Mouse (Mus musculus) midbrain, embryonic 11.5 days (tissue): ENCODE measurements at regions not wholly inside any gene's neighbourhood (a gene's known extent, or its start where the extent isn't known, plus 50 kb on each side); places are given as distances from the start of the nearest gene placed in this dataset.

ENCODE experiments used
- ATAC-seq: fragments of 200-750 bp; cut with Nextera tagmentation; 2 replicates; pipeline ENCODE4 v1.8.0; 2017; ENCODE audit warnings: moderate TSS enrichment, moderate library complexity; ENCODE audit not compliant: low FRiP score
- DNase-seq: peaks from one replicate; pipeline ENCODE4 v3.0.0; 2015; ENCODE audit warnings: low spot score; ENCODE audit errors: missing footprints
- H3K27ac ChIP-seq: fragments of 300-500 bp; sonication (generic); 2 replicates; pipeline ENCODE4 v1.5.1; 2014; ENCODE audit warnings: low read depth, low read length
- H3K27me3 ChIP-seq: fragments of 300-500 bp; sonication (generic); 2 replicates; pipeline ENCODE4 v1.6.1; 2014; ENCODE audit warnings: mild to moderate bottlenecking, low read length, moderate library complexity, mixed read lengths; ENCODE audit not compliant: control insufficient read depth, insufficient read depth
- H3K36me3 ChIP-seq: fragments of 300-500 bp; sonication (generic); 2 replicates; pipeline ENCODE4 v1.6.1; 2014; ENCODE audit warnings: mild to moderate bottlenecking, low read length, moderate library complexity, mixed read lengths; ENCODE audit not compliant: control insufficient read depth, insufficient read depth
- H3K4me1 ChIP-seq: fragments of 300-500 bp; sonication (generic); 2 replicates; pipeline ENCODE4 v1.6.1; 2014; ENCODE audit warnings: low read length; ENCODE audit not compliant: control insufficient read depth, insufficient read depth
- H3K4me2 ChIP-seq: fragments of 300-500 bp; sonication (generic); 2 replicates; pipeline ENCODE4 v1.6.1; 2014; ENCODE audit warnings: mild to moderate bottlenecking, moderate library complexity
- H3K4me3 ChIP-seq: fragments of 300-500 bp; sonication (generic); 2 replicates; pipeline ENCODE4 v1.5.1; 2014; ENCODE audit warnings: low read depth, low read length
- H3K9ac ChIP-seq: fragments of 300-500 bp; sonication (generic); 2 replicates; pipeline ENCODE4 v1.6.1; 2014; ENCODE audit warnings: low read length
- H3K9me3 ChIP-seq: fragments of 300-500 bp; sonication (generic); 2 replicates; pipeline ENCODE4 v1.6.1; 2016; ENCODE audit warnings: low read length; ENCODE audit not compliant: control insufficient read depth
- WGBS: fragments of 180-500 bp; shearing (Covaris S2); extraction: QIAGEN DNeasy Blood & Tissue Kit; methylation state at CpG from one replicate; pipeline ENCODE4 v1.1.7; 2014; 5-methylcytosine and 5-hydroxymethylcytosine counted together

DNA sequence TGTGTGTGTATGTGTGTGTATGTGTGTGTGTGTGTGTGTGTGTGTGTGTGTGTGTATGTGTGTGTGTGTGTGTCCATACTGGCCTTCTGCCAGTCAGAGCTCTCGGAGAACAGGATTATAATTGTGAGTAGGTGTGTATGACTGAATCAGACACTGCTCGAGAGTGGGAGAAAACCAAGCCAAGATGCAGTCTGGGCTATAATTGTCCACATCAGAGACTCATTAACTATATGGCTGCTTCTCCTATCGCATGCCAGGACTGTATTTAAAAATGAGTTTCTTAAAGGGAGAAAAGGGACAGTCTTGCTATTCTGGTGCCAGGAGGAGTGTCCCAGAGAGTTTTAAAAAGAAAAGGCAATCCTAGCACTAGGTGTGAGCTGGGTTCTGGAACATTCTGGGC, 58.7 kb upstream of the Adpgk start:
- ATAC-seq (no peak), DNase-seq (no peak)
- no peak overlapping the region for H3K4me3 ChIP-seq
- H3K4me2 ChIP-seq = no peak overlapping the region
- H3K4me1 ChIP-seq = no peaks in the 10 kb centered on the region
- no peaks in the 10 kb centered on the region for H3K36me3 ChIP-seq
- no peaks in the 10 kb centered on the region for H3K9me3 ChIP-seq
- H3K9ac ChIP-seq = no peak overlapping the region
- 90% methylated on average over 3 of the region's 3 CpGs for WGBS
- H3K27ac ChIP-seq = no peak overlapping the region
- no peaks in the 10 kb centered on the region for H3K27me3 ChIP-seq

DNA sequence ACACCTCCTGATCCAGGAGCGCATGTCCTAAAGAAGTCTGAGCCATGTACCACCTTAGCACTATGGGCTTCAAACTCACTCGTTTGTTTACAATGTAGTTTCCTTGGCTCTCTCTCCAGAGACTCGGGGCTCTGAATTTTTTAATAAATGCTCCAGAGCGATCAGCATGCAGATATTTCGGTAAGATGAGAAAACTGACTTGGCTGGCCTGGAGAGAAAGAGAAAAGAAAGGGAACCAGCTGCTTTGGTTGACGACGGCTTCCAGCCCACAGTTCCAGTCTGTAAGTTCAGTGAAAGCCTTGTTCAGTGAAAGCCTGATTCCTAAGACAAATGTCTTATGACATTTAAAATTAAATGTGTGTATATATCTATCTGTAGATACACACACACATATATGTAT, 59.4 kb upstream of the Adpgk start:
- Histone ChIP-seq H3K27me3 (no peaks in the 10 kb centered on the region), H3K4me1 (no peaks in the 10 kb centered on the region), H3K36me3 (no peaks in the 10 kb centered on the region), H3K27ac (no peak overlapping the region), H3K4me2 (no peak overlapping the region), H3K4me3 (no peak overlapping the region), H3K9me3 (no peaks in the 10 kb centered on the region), H3K9ac (no peak overlapping the region)
- WGBS = 89% methylated on average over 7 of the region's 7 CpGs
- DNase-seq (no peak), ATAC-seq (no peak)

GRCm38 (mm10) chr9:59231186-59231585, 60.2 kb upstream of the Adpgk start:
- no peak overlapping the region for H3K4me3 ChIP-seq
- ATAC-seq = no peak
- WGBS = 86% methylated on average over 5 of the region's 5 CpGs
- no peaks in the 10 kb centered on the region for H3K36me3 ChIP-seq
- no peaks in the 10 kb centered on the region for H3K27me3 ChIP-seq
- H3K4me2 ChIP-seq = no peak overlapping the region
- DNase-seq = no peak
- H3K4me1 ChIP-seq = no peaks in the 10 kb centered on the region
- no peak overlapping the region for H3K9ac ChIP-seq
- no peak overlapping the region for H3K27ac ChIP-seq
- H3K9me3 ChIP-seq = no peaks in the 10 kb centered on the region

DNA sequence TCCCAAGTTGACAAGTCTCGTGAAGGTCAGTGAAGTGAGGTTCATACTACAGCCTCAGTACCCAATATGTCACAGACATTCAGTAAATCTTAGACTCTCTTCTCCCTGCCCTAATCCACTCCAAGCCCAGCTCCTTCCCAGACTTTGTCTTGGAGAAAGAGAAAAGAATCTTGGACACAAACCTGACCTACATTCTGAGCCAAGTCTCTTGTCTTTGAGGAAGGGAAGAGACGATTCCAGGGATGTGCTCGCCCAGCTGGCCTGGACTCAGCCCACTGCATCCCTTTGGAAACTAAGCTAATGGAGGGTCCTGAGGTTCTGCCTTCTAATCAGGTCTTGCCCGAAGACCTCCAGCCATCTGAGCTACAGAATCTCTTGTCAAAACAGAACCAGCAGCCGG, 61.2 kb upstream of the Adpgk start:
- ATAC-seq (no peak), DNase-seq (no peak)
- Histone ChIP-seq H3K27ac (no peak overlapping the region), H3K4me3 (no peak overlapping the region), H3K36me3 (no peaks in the 10 kb centered on the region), H3K4me2 (no peak overlapping the region), H3K9ac (no peak overlapping the region), H3K27me3 (no peaks in the 10 kb centered on the region), H3K4me1 (no peaks in the 10 kb centered on the region), H3K9me3 (no peaks in the 10 kb centered on the region)
- 96% methylated on average over 5 of the region's 5 CpGs for WGBS

GRCm38 (mm10) chr9:59227948-59228347, 63.4 kb upstream of the Adpgk start:
- no peak overlapping the region for H3K4me2 ChIP-seq
- H3K27ac ChIP-seq = no peak overlapping the region
- no peaks in the 10 kb centered on the region for H3K9me3 ChIP-seq
- no peaks in the 10 kb centered on the region for H3K36me3 ChIP-seq
- no peak overlapping the region for H3K4me3 ChIP-seq
- no peaks in the 10 kb centered on the region for H3K27me3 ChIP-seq
- DNase-seq (no peak), ATAC-seq (no peak)
- no peaks in the 10 kb centered on the region for H3K4me1 ChIP-seq
- 80% methylated on average over 4 of the region's 4 CpGs for WGBS
- H3K9ac ChIP-seq = no peak overlapping the region

- WGBS = 92% methylated on average over 4 of the region's 4 CpGs
- no peak overlapping the region for H3K4me3 ChIP-seq
- ATAC-seq (no peak), DNase-seq (no peak)
- no peak overlapping the region for H3K4me2 ChIP-seq
- H3K36me3 ChIP-seq = no peaks in the 10 kb centered on the region
- no peaks in the 10 kb centered on the region for H3K9me3 ChIP-seq
- H3K27ac ChIP-seq = no peak overlapping the region
- no peaks in the 10 kb centered on the region for H3K4me1 ChIP-seq
- H3K9ac ChIP-seq = no peak overlapping the region
- H3K27me3 ChIP-seq = no peaks in the 10 kb centered on the region
Observed at GRCm38 (mm10) chr9:59226361-59226760, 65.0 kb upstream of the Adpgk start.

- Histone ChIP-seq H3K27me3 (no peaks in the 10 kb centered on the region), H3K4me2 (no peak overlapping the region), H3K4me1 (no peaks in the 10 kb centered on the region), H3K4me3 (no peak overlapping the region), H3K36me3 (no peaks in the 10 kb centered on the region), H3K9ac (no peak overlapping the region), H3K27ac (no peak overlapping the region), H3K9me3 (no peaks in the 10 kb centered on the region)
- WGBS = 93% methylated on average over 4 of the region's 4 CpGs
- DNase-seq = no peak
- no peak for ATAC-seq
Observed at GRCm38 (mm10) chr9:59219277-59219676, 72.1 kb upstream of the Adpgk start.

GRCm38 (mm10) chr9:59202654-59203514, 88.5 kb upstream of the Adpgk start:
- WGBS = 88% methylated on average over 15 of the region's 15 CpGs

DNA sequence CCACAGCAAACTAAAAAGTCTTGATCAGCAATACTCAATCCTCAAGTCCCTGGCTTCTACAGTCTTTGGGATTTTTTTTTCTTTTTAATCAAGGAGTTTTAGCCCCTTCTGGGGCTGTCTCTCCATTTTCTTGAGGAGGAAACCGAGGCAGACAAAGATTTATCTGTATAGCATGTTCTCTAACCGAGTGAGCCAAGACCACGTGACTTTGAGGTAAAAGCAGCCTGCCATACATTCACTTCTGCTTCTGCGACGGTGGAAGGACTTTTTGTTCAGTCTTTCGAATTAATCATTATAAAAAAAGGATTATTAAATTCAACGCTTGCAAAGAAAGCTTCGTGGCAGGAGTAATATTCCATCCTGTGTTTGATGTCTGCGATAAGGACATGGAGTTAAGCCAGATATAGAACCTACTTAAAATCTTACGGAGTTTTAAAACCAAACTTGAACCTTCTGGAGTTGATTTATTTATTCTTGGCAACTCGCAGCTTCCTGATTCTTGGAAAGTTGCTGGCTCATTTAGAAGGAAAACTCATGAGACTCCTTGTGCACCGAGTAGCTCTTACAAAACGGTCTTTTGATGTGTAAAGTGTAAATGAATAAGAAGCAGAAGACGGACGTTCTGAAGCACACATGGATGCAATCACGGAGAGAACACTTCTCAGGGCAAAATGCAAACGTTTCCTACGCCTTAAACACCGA, 91.7 kb upstream of the Adpgk start:
- Histone ChIP-seq H3K4me3 (no peak overlapping the region), H3K4me1 (no peaks in the 10 kb centered on the region), H3K36me3 (no peaks in the 10 kb centered on the region), H3K9ac (no peak overlapping the region), H3K27me3 (no peaks in the 10 kb centered on the region), H3K27ac (no peak overlapping the region), H3K4me2 (no peak overlapping the region), H3K9me3 (no peaks in the 10 kb centered on the region)
- no peak for ATAC-seq
- 82% methylated on average over 19 of the region's 19 CpGs for WGBS
- no peak for DNase-seq

More at GRCm38 (mm10) chr9:59202654-59203514, 88.5 kb upstream of the Adpgk start:
- no peaks in the 10 kb centered on the region for H3K27me3 ChIP-seq
- H3K4me1 ChIP-seq = no peaks in the 10 kb centered on the region
- no peak overlapping the region for H3K4me2 ChIP-seq
- H3K9ac ChIP-seq = no peak overlapping the region
- ATAC-seq = no peak
- H3K9me3 ChIP-seq = no peaks in the 10 kb centered on the region
- no peak overlapping the region for H3K27ac ChIP-seq
- no peak for DNase-seq
- no peak overlapping the region for H3K4me3 ChIP-seq
- no peaks in the 10 kb centered on the region for H3K36me3 ChIP-seq
